Mouse (Mus musculus) liver, adult 2 months (tissue): ENCODE data around the gene Slc27a3.

ENCODE experiments used
- CTCF ChIP-seq: fragments of 200-500 bp; IDR thresholded peaks from 2 replicates; pipeline ENCODE4 v1.5.1; 2011; ENCODE audit warnings: low read depth, low read length, control low read depth
- POLR2A ChIP-seq: fragments of 200-500 bp; IDR thresholded peaks from 2 replicates; pipeline ENCODE4 v1.6.1; 2011; ENCODE audit warnings: low read length, control low read depth; ENCODE audit not compliant: insufficient read depth; ENCODE audit errors: extremely low read depth

GRCm38 (mm10) chr3:90371857-90372256 lies 17.9 kb downstream of the Slc27a3 start:
- no peak for TF ChIP-seq POLR2A
- no peak for TF ChIP-seq CTCF
